Mouse (Mus musculus) left cerebral cortex, adult 2 months (tissue): Measurements from ENCODE around the gene Psmb1. TPM values are rescaled to one million over a fixed set of nuclear protein-coding genes. Genes with fewer than 3 reads are reported as not detected.
A peak's percentile ranks its signal among the peaks of the same experiment; 100 is the strongest.

ENCODE experiments used
- DNase-seq, 2 experiments: peaks; one replicate each; pipeline ENCODE4 v3.0.0; 2021 to 2022; ENCODE audit warnings: low spot score in 2 of 2, mixed read lengths in 1 of 2; ENCODE audit errors: extremely low spot score in 1 of 2
- H3K27ac ChIP-seq: fragments of 200-600 bp; 2 replicates; pipeline ENCODE4 v1.8.1; 2022
- H3K4me3 ChIP-seq: fragments of 200-600 bp; 2 replicates; pipeline ENCODE4 v1.8.1; 2022
- CTCF ChIP-seq: fragments of 200-600 bp; IDR thresholded peaks from 2 replicates; pipeline ENCODE4 v1.8.1; 2022; ENCODE audit warnings: antibody characterized with exemption, mild to moderate bottlenecking, moderate library complexity
- intact Hi-C: fragments of 180-260 bp; cut with DNase I; formaldehyde crosslinking; loops from one replicate; pipeline ENCODE4 v1.15.1; 2025
- total RNA-seq, 2 experiments: library from RNA; stranded (reverse); gene quantifications; 2 replicates each; pipeline ENCODE4 v1.2.3; 2021

The Psmb1 gene
- total RNA-seq, 2 experiments from 2014 or later, result 118 to 122 TPM

- peak overlapping the region; percentile 72 for H3K4me3 ChIP-seq
- no peak for DNase-seq
- TF ChIP-seq CTCF, result no peak
- intact Hi-C loops, result loop anchor here (2.0 to 5.0 kb wide), 3 partner anchors 38 to 196 kb away; partner anchors contain the start of gene Prdm9
- H3K27ac ChIP-seq, result no peak overlapping the region
Observed at GRCm38 (mm10) chr17:15526304-15526703, 26.8 kb upstream of the Psmb1 start.

DNA sequence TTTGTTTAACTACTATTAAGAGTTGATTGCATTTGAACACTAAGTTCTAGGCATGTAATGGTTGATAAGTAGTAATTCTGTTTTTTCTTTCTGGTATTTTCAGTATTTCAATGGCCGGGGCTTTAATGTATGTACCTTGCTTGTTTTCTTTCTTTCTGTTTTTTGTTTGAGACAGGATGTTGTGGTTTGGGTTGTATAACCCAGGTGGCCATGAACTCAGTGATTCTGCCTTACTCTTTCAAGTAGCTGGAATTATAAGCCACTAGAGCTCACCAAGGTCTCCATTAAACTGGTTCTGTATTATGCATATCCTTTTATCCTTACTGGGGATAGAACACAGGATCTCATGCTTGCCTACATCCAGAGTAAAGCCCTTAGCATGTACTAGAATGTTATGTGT is 19.2 kb upstream of the Psmb1 start:
- no peak overlapping the region for H3K27ac ChIP-seq
- DNase-seq, result no peak
- no peak for TF ChIP-seq CTCF
- intact Hi-C loops, result loop anchor here (2.0 kb wide), 1 partner anchor 14 kb away; no protein-coding TSS in a partner anchor
- H3K4me3 ChIP-seq, result no peak overlapping the region

DNA sequence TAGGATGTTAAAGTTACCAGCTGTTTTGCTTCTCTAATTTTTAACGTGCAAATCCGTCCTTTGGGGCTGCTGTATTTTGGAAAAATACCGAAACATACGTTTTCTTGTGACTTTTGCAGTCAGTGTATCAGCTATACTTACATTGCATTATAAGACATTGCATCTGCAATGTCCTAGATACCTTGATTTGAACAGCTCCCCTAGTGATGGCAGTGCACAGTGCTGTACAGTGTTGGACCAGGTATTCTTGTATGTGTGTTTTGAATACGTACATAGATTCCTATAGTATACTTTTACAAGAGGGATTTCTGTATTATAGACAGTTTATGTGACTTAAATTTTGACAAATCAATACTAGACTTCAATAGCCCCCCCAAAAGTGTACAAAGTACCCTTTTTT is 18.6 kb upstream of the Psmb1 start:
- no peak for DNase-seq
- intact Hi-C loops, result loop anchor here (2.0 kb wide), 1 partner anchor 13 kb away; no protein-coding TSS in a partner anchor
- TF ChIP-seq CTCF, result no peak; the same call in 1 of the 2 replicates
- Histone ChIP-seq H3K27ac (no peak overlapping the region), H3K4me3 (no peak overlapping the region)

GRCm38 (mm10) chr17:15517776-15518175 is 18.2 kb upstream of the Psmb1 start:
- intact Hi-C loops, result loop anchor here (2.0 kb wide), 1 partner anchor 13 kb away; no protein-coding TSS in a partner anchor
- DNase-seq, result no peak
- no peak overlapping the region for H3K4me3 ChIP-seq
- no peak overlapping the region for H3K27ac ChIP-seq
- no peak for TF ChIP-seq CTCF

GRCm38 (mm10) chr17:15510694-15511093 is 11.1 kb upstream of the Psmb1 start:
- intact Hi-C loops, result no loop called here
- no peak for DNase-seq
- TF ChIP-seq CTCF, result no peak
- Histone ChIP-seq H3K4me3 (no peak overlapping the region), H3K27ac (no peak overlapping the region)

GRCm38 (mm10) chr17:15498753-15499113 is 818 bp downstream of the Psmb1 start:
- DNase-seq, result no peak
- no peak for TF ChIP-seq CTCF
- intact Hi-C loops, result loop anchor here (2.0 kb wide), 1 partner anchor 66 kb away; the partner anchor contains the start of gene Prdm9
- H3K4me3 ChIP-seq, result peak overlapping the region; percentile 60
- H3K27ac ChIP-seq, result peak overlapping the region; percentile 95

- TF ChIP-seq CTCF, result no peak
- peak overlapping the region; percentile 95 for H3K27ac ChIP-seq
- peak; percentile 93 to 94 for DNase-seq
- intact Hi-C loops, result loop anchor here (2.0 kb wide), 1 partner anchor 67 kb away; the partner anchor contains the start of gene Prdm9
- H3K4me3 ChIP-seq, result peak overlapping the region; percentile 60
Observed at GRCm38 (mm10) chr17:15497882-15498752, 1.4 kb downstream of the Psmb1 start.

GRCm38 (mm10) chr17:15490542-15490941 is 9.0 kb downstream of the Psmb1 start:
- H3K4me3 ChIP-seq, result no peak overlapping the region
- no peak for DNase-seq
- no peak overlapping the region for H3K27ac ChIP-seq
- intact Hi-C loops, result no loop called here
- no peak for TF ChIP-seq CTCF

DNA sequence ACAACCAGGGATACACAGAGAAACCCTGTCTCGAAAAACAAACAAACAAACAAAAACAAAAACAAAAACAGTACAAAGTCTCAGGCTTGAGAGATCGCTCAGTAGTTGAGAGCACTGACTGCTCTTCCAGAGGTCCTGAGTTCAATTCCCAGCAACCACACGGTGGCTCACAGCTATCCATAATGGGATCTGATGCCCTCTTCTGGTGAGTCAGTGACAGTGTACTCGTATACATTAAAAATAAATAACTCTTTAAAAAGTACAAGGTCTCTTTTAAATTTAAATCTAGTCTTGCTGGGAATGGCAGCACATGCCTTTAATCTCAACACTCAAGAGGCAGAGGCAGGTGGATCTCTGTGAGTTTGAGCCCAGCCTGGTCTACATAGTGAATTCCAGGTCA is 26.9 kb downstream of the Psmb1 start:
- no peak for DNase-seq
- intact Hi-C loops, result no loop called here
- Histone ChIP-seq H3K4me3 (no peak overlapping the region), H3K27ac (no peak overlapping the region)
- TF ChIP-seq CTCF, result peak; percentile 35

DNA sequence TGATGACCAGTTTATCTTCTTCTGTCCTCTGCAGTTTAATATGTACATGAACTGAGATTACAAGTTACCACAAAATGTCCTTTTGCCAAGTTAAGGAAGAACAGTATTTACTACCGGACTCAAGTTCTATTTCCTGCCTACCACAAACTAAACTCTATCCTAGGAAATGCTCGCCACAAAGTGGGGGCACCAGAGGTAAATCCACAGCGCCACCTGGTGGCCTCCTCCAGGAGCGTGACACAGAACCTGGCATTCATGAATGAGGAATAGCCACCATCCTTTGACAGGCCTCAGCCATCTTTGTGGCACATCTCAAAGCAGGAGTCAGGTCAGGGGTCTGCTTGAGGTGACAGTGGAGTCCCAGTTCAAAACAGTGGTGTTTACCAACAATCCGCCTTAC is 31.9 kb downstream of the Psmb1 start:
- DNase-seq, result peak; percentile 51 to 69
- peak; percentile 86 for TF ChIP-seq CTCF
- H3K4me3 ChIP-seq, result no peak overlapping the region
- intact Hi-C loops, result loop anchor here (2.0 kb wide), 1 partner anchor 91 kb away; the partner anchor contains the start of gene Dll1
- H3K27ac ChIP-seq, result no peak overlapping the region

- TF ChIP-seq CTCF, result no peak
- DNase-seq, result peak in 1 of 2 experiments; percentile 14
- Histone ChIP-seq H3K27ac (no peak overlapping the region), H3K4me3 (no peak overlapping the region)
- intact Hi-C loops, result no loop called here
Observed at GRCm38 (mm10) chr17:15461921-15462495, 37.5 kb downstream of the Psmb1 start.

DNA sequence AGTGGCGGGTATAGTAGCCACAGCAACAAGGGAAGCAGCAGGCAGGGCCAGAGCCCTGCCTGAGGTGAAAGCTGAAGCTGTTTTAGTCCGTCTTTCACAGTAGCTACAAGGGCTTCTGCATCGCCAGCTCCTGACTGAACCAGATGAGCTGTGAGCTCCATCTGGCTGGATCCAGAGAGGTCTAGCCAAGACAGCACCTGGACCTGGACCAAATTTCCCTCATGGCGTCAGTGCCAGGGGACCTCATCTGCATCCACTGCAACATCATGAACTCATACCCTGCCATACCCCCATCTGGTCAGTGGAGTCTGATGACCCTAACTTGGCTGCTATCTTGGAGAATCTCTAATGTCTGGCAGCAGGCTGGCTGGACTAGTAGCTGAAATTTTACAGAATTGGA is 39.8 kb downstream of the Psmb1 start:
- H3K27ac ChIP-seq, result no peak overlapping the region
- no peak for TF ChIP-seq CTCF
- intact Hi-C loops, result no loop called here
- no peak for DNase-seq
- H3K4me3 ChIP-seq, result no peak overlapping the region
